In the genomic region with DNA sequence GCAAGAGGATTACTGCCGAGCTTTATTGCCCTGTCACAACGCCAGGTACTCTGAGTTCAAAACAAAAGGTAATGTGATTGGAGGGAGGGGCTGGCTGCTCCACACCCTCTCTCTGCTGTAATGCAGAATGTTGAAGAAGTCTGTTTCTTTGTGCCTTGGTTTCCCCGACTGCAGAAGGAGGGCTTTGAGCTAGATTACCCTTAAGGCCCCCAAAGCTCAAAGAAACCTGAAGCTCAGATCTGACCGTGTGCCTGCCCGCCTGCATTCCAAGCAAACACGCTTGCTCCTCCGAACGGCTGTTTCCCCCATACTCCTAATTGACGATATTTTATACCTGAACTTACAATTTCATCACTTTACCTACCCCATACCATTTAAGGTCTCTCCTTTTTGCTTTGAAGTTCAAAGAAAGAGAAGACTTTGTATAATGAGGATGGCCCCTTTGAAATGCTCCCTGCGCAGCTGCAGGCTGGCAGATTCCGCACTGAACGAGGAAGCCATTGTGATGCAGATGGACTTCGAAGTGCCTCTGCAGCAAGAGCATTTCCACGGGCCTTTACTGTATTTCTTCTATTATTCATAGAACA, we compare ENCODE assay signal across 9 mouse cellular contexts.
DNase-seq lines count a peak whose midpoint lies in the region; ATAC-seq and TF ChIP-seq lines count a peak whose summit lies in the region.
"Had no signal": no experiment of that assay in that cellular context is flagged by ENCODE, and none has a peak within 500 bp of the region (broad histone marks: within the 10 kb centered on the region; RNA-seq: fewer than 3 reads in every experiment).

No protein-coding gene starts in this region.

- H3K27me3 ChIP-seq in embryonic facial prominence, embryonic 13.5 days: no peaks in the 10 kb centered on the region
- no peaks in the 10 kb centered on the region for H3K27me3 ChIP-seq in intestine, embryonic 15.5 days (replicated peaks)

- no peaks in the 10 kb centered on the region for H3K36me3 ChIP-seq in embryonic facial prominence, embryonic 13.5 days
- H3K36me3 ChIP-seq in intestine, embryonic 15.5 days: no peaks in the 10 kb centered on the region

- no peak for ATAC-seq in embryonic facial prominence, embryonic 13.5 days (ENCODE audit: insufficient number of reproducible peaks, insufficient read depth, low FRiP score, low TSS enrichment, low read depth)
- ATAC-seq in intestine, embryonic 15.5 days: peak; percentile 67; the same call in 1 of the 2 replicates
- ATAC-seq: inflammation-experienced regulatory T-cells, adult 6 months had no signal

- WGBS in embryonic facial prominence, embryonic 13.5 days: 1% methylated on average over 14 of the region's 14 CpGs
- 3% methylated on average over 14 of the region's 14 CpGs for WGBS in intestine, embryonic 15.5 days

- peak overlapping the region; percentile 64 for H3K4me2 ChIP-seq in embryonic facial prominence, embryonic 13.5 days
- H3K4me2 ChIP-seq in intestine, embryonic 15.5 days (replicated peaks): peak overlapping the region; percentile 69

- no peak for TF ChIP-seq CTCF in layer of hippocampus, adult 2 months (conservative IDR thresholded peaks at IDR 0.05)

- H3K4me3 ChIP-seq in layer of hippocampus, adult 2 months: peak overlapping the region; percentile 43
- H3K4me3 ChIP-seq in embryonic facial prominence, embryonic 13.5 days: peak overlapping the region; percentile 35
- peak overlapping the region; percentile 29 for H3K4me3 ChIP-seq in intestine, embryonic 15.5 days (replicated peaks)

- no peaks in the 10 kb centered on the region for H3K9me3 ChIP-seq in embryonic facial prominence, embryonic 13.5 days
- H3K9me3 ChIP-seq in intestine, embryonic 15.5 days: no peaks in the 10 kb centered on the region

- DNase-seq in layer of hippocampus, adult 2 months (ENCODE audit: low spot score in 2 of 2): no peak
- DNase-seq in layer of hippocampus, postnatal 36 days: no peak
- peak; percentile 60 for DNase-seq in retina, postnatal 1 day
- DNase-seq in layer of hippocampus, adult 11-12 months (ENCODE audit: low spot score): no peak
- no peak for DNase-seq in urinary bladder, adult 18-20 months (ENCODE audit: low spot score in 2 of 2)
- DNase-seq in adrenal gland, postnatal 25 days: no peak

- H3K27ac ChIP-seq in layer of hippocampus, adult 2 months: no peak overlapping the region
- H3K27ac ChIP-seq in embryonic facial prominence, embryonic 13.5 days: no peak overlapping the region
- H3K27ac ChIP-seq in intestine, embryonic 15.5 days: no peak overlapping the region

- peak overlapping the region; percentile 61; the same call in 1 of the 2 replicates for H3K9ac ChIP-seq in embryonic facial prominence, embryonic 13.5 days
- no peak overlapping the region for H3K9ac ChIP-seq in intestine, embryonic 15.5 days

- peaks cover 8% of the 10 kb centered on the region; the same call in 1 of the 2 replicates for H3K4me1 ChIP-seq in embryonic facial prominence, embryonic 13.5 days
- no peaks in the 10 kb centered on the region for H3K4me1 ChIP-seq in intestine, embryonic 15.5 days (replicated peaks)
